ENCODE assay signal across 18 mouse cellular contexts in genomic region chr13:23933421-23934210, GRCm38 (mm10). TPM values are rescaled to one million over a fixed set of nuclear protein-coding genes. Genes with fewer than 3 reads are reported as not detected.
"Had no signal": no experiment of that assay in that cellular context is flagged by ENCODE, and none has a peak within 500 bp of the region (broad histone marks: within the 10 kb centered on the region; RNA-seq: fewer than 3 reads in every experiment).

TSS of gene Hist1h2ba (minus strand) at chr13:23934156.

- H3K9ac ChIP-seq: limb, embryonic 13.5 days; liver, embryonic 14.5 days; midbrain, embryonic 13.5 days had no signal

- H3K9me3 ChIP-seq: limb, embryonic 13.5 days; midbrain, embryonic 13.5 days had no signal

- H3K4me3 ChIP-seq: limb, embryonic 13.5 days; midbrain, embryonic 13.5 days had no signal

- H3K27ac ChIP-seq: limb, embryonic 13.5 days; liver, embryonic 14.5 days; midbrain, embryonic 13.5 days had no signal

- H3K4me1 ChIP-seq: midbrain, embryonic 13.5 days had no signal

- H3K27me3 ChIP-seq: limb, embryonic 13.5 days; midbrain, embryonic 13.5 days had no signal

- H3K36me3 ChIP-seq: limb, embryonic 13.5 days; midbrain, embryonic 13.5 days had no signal

- DNase-seq: kidney, postnatal 10 days; kidney, postnatal 4 days; left cerebral cortex, postnatal 4 days; lung, adult 2 months; lung, postnatal 36 days; right cerebral cortex, postnatal 14 days; thymus, adult 2 months; thymus, postnatal 25 days had no signal

RNA-seq across cellular contexts. Expression of gene Hist1h2ba, which starts in this region (rescaled TPM):
- polyA plus RNA-seq: limb, embryonic 13.5 days; liver, adult 2 months; liver, embryonic 14.5 days; lung, adult 2 months; lung, postnatal 0 days; midbrain, embryonic 13.5 days; midbrain, postnatal 0 days; neural tube, embryonic 14.5 days; spleen, adult 2 months; stomach, embryonic 16.5 days; thymus, adult 2 months; urinary bladder, adult 2 months had no signal
